Mouse (Mus musculus): ENCODE measurements at regions not wholly inside any gene's neighbourhood (a gene's known extent, or its start where the extent isn't known, plus 50 kb on each side); places are given as distances from the start of the nearest gene placed in this dataset.

GRCm38 (mm10) chr10:99879362-99879761 is 119.9 kb upstream of the Csl start:
- ATAC-seq (ENCODE audit: insufficient read depth) = no peak
- DNase-seq (ENCODE audit: low read depth in 3 of 3, low spot score in 3 of 3) = no peak
- H3K27ac ChIP-seq = no peak overlapping the region
- no peak overlapping the region for H3K4me3 ChIP-seq (ENCODE audit: insufficient read depth in 1 of 2, low read depth in 2 of 2, low read length in 2 of 2)
- H3K9me3 ChIP-seq (ENCODE audit: control insufficient read depth, low read length) = no peaks in the 10 kb centered on the region
- no peak for TF ChIP-seq EP300 (IDR thresholded peaks at IDR 0.05; ENCODE audit: low read depth)
- no peak for TF ChIP-seq CTCF (IDR thresholded peaks at IDR 0.05; ENCODE audit: low read depth)
- WGBS (ENCODE audit: insufficient replicate concordance) = 56% methylated on average over 5 of the region's 5 CpGs
- H3K36me3 ChIP-seq (replicated peaks; ENCODE audit: control insufficient read depth, insufficient read depth, low read depth) = no peaks in the 10 kb centered on the region
- no peak overlapping the region for H3K4me2 ChIP-seq (ENCODE audit: low read depth)
- no peak overlapping the region for H3K9ac ChIP-seq (replicated peaks)
- no peaks in the 10 kb centered on the region for H3K4me1 ChIP-seq (replicated peaks; ENCODE audit: control insufficient read depth in 2 of 2, insufficient read depth in 2 of 2, low read length in 1 of 2)
- no peaks in the 10 kb centered on the region for H3K27me3 ChIP-seq (ENCODE audit: control insufficient read depth, insufficient read depth, low read length)

- TF ChIP-seq EP300 (IDR thresholded peaks at IDR 0.05; ENCODE audit: low read depth) (no peak), CTCF (IDR thresholded peaks at IDR 0.05; ENCODE audit: low read depth) (no peak)
- no peak for ATAC-seq (ENCODE audit: insufficient read depth)
Observed at GRCm38 (mm10) chr10:99864711-99865110, 105.3 kb upstream of the Csl start.

GRCm38 (mm10) chr10:99860322-99861089 is 101.0 kb upstream of the Csl start:
- no peaks in the 10 kb centered on the region for H3K9me3 ChIP-seq (ENCODE audit: control insufficient read depth, low read length)
- no peaks in the 10 kb centered on the region for H3K27me3 ChIP-seq (ENCODE audit: control insufficient read depth, insufficient read depth, low read length)
- TF ChIP-seq EP300 (IDR thresholded peaks at IDR 0.05; ENCODE audit: low read depth) (no peak), CTCF (IDR thresholded peaks at IDR 0.05; ENCODE audit: low read depth) (no peak)
- ATAC-seq (ENCODE audit: insufficient read depth) = no peak
- DNase-seq (ENCODE audit: low read depth in 3 of 3, low spot score in 3 of 3) = no peak
- no peaks in the 10 kb centered on the region for H3K36me3 ChIP-seq (replicated peaks; ENCODE audit: control insufficient read depth, insufficient read depth, low read depth)
- no peak overlapping the region for H3K4me2 ChIP-seq (ENCODE audit: low read depth)
- H3K9ac ChIP-seq (replicated peaks) = no peak overlapping the region
- no peak overlapping the region for H3K27ac ChIP-seq
- no peaks in the 10 kb centered on the region for H3K4me1 ChIP-seq (replicated peaks; ENCODE audit: control insufficient read depth in 2 of 2, insufficient read depth in 2 of 2, low read length in 1 of 2)
- WGBS (ENCODE audit: insufficient replicate concordance) = 55% methylated on average over 10 of the region's 10 CpGs
- no peak overlapping the region for H3K4me3 ChIP-seq (ENCODE audit: insufficient read depth in 1 of 2, low read depth in 2 of 2, low read length in 2 of 2)

More at GRCm38 (mm10) chr10:99864711-99865110, 105.3 kb upstream of the Csl start:
- DNase-seq (ENCODE audit: low read depth in 3 of 3, low spot score in 3 of 3) = no peak
- H3K36me3 ChIP-seq (replicated peaks; ENCODE audit: control insufficient read depth, insufficient read depth, low read depth) = no peaks in the 10 kb centered on the region
- H3K4me3 ChIP-seq (ENCODE audit: insufficient read depth in 1 of 2, low read depth in 2 of 2, low read length in 2 of 2) = no peak overlapping the region
- no peak overlapping the region for H3K9ac ChIP-seq (replicated peaks)
- WGBS (ENCODE audit: insufficient replicate concordance) = 57% methylated on average over 1 of the region's 1 CpGs
- H3K4me2 ChIP-seq (ENCODE audit: low read depth) = no peak overlapping the region
- no peak overlapping the region for H3K27ac ChIP-seq
- no peaks in the 10 kb centered on the region for H3K4me1 ChIP-seq (replicated peaks; ENCODE audit: control insufficient read depth in 2 of 2, insufficient read depth in 2 of 2, low read length in 1 of 2)
- no peaks in the 10 kb centered on the region for H3K27me3 ChIP-seq (ENCODE audit: control insufficient read depth, insufficient read depth, low read length)
- H3K9me3 ChIP-seq (ENCODE audit: control insufficient read depth, low read length) = no peaks in the 10 kb centered on the region

GRCm38 (mm10) chr10:99844110-99844509 is 84.7 kb upstream of the Csl start:
- TF ChIP-seq EP300 (IDR thresholded peaks at IDR 0.05; ENCODE audit: low read depth) (no peak), CTCF (IDR thresholded peaks at IDR 0.05; ENCODE audit: low read depth) (no peak)
- no peaks in the 10 kb centered on the region for H3K36me3 ChIP-seq (replicated peaks; ENCODE audit: control insufficient read depth, insufficient read depth, low read depth)
- H3K9me3 ChIP-seq (ENCODE audit: control insufficient read depth, low read length) = no peaks in the 10 kb centered on the region; the same call in 1 of the 2 replicates
- H3K27ac ChIP-seq = no peak overlapping the region
- no peak overlapping the region for H3K9ac ChIP-seq (replicated peaks)
- no peak overlapping the region for H3K4me2 ChIP-seq (ENCODE audit: low read depth)
- H3K4me3 ChIP-seq (ENCODE audit: insufficient read depth in 1 of 2, low read depth in 2 of 2, low read length in 2 of 2) = no peak overlapping the region
- H3K4me1 ChIP-seq (replicated peaks; ENCODE audit: control insufficient read depth in 2 of 2, insufficient read depth in 2 of 2, low read length in 1 of 2) = no peaks in the 10 kb centered on the region; a peak in 1 of 4 replicates
- DNase-seq (ENCODE audit: low read depth in 3 of 3, low spot score in 3 of 3) (no peak), ATAC-seq (ENCODE audit: insufficient read depth) (no peak)
- WGBS (ENCODE audit: insufficient replicate concordance) = 53% methylated on average over 5 of the region's 5 CpGs
- no peaks in the 10 kb centered on the region for H3K27me3 ChIP-seq (ENCODE audit: control insufficient read depth, insufficient read depth, low read length)

DNA sequence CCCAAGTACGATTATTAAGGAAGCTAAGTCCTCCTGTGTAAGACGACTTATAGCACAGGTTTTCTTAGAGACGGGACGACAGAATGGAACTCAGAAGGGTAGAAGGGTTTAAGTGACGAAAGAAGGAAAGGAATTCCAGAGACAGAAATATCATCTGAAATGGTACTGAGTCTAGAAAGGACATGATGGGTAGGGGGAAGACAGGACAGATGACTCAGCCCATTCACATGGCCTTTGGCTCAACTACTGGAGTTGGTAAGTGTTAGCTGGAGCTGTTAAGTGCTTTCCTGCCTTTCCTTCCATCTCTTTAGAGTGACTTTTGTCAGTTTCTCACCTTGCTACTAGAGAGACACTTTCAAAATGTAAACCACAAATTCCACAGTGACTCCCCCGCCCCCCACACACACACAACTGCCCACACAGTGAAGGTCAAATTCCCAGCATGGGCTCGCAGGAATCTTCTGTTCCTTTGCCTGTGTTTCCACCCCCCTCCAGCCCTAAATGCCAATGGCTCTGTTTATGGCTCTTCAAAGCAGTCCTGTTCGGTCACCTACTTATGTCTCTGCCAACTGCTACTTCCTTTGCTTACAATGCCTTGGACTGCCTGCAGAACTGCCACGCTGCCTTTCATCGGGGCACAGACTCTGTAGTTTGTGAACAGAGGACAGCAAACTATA is 81.8 kb upstream of the Csl start:
- no peak for DNase-seq (ENCODE audit: low read depth in 3 of 3, low spot score in 3 of 3)
- Histone ChIP-seq H3K4me1 (replicated peaks; ENCODE audit: control insufficient read depth in 2 of 2, insufficient read depth in 2 of 2, low read length in 1 of 2) (no peaks in the 10 kb centered on the region; a peak in 1 of 4 replicates), H3K9ac (replicated peaks) (no peak overlapping the region), H3K4me2 (ENCODE audit: low read depth) (no peak overlapping the region), H3K27ac (no peak overlapping the region), H3K9me3 (ENCODE audit: control insufficient read depth, low read length) (no peaks in the 10 kb centered on the region), H3K36me3 (replicated peaks; ENCODE audit: control insufficient read depth, insufficient read depth, low read depth) (no peaks in the 10 kb centered on the region), H3K27me3 (ENCODE audit: control insufficient read depth, insufficient read depth, low read length) (no peaks in the 10 kb centered on the region), H3K4me3 (ENCODE audit: insufficient read depth in 1 of 2, low read depth in 2 of 2, low read length in 2 of 2) (no peak overlapping the region)
- no peak for ATAC-seq (ENCODE audit: insufficient read depth)
- WGBS (ENCODE audit: insufficient replicate concordance) = 49% methylated on average over 10 of the region's 10 CpGs
- TF ChIP-seq CTCF (IDR thresholded peaks at IDR 0.05; ENCODE audit: low read depth) (no peak), EP300 (IDR thresholded peaks at IDR 0.05; ENCODE audit: low read depth) (no peak)

Data from liver, embryonic 14.5 days (tissue).